Comparison of ENCODE assay signal across 25 mouse cellular contexts in genomic region chr10:59729261-59729660, GRCm38 (mm10). TPM values are rescaled to one million over a fixed set of nuclear protein-coding genes. Genes with fewer than 3 reads are reported as not detected.
DNase-seq lines count a peak whose midpoint lies in the region; ATAC-seq and TF ChIP-seq lines count a peak whose summit lies in the region.
"Had no signal": no experiment of that assay in that cellular context is flagged by ENCODE, and none has a peak within 500 bp of the region (broad histone marks: within the 10 kb centered on the region; RNA-seq: fewer than 3 reads in every experiment).

No protein-coding gene starts in this region.

- H3K27ac ChIP-seq in forebrain, embryonic 10.5 days: 0 out of 2 replicates have a peak overlapping the region, but pooled peaks have one; percentile 26
- H3K27ac ChIP-seq in forebrain, postnatal 0 days (ENCODE audit: low read depth, low read length): no peak overlapping the region
- peak overlapping the region; percentile 11 for H3K27ac ChIP-seq in layer of hippocampus, adult 2 months
- H3K27ac ChIP-seq: embryonic facial prominence, embryonic 10.5 days; embryonic facial prominence, embryonic 13.5 days; forebrain, embryonic 13.5 days; gastrocnemius, adult 2 months; heart, embryonic 13.5 days; hindbrain, embryonic 12.5 days; hindbrain, embryonic 15.5 days had no signal

- no peaks in the 10 kb centered on the region for H3K27me3 ChIP-seq in forebrain, embryonic 10.5 days (ENCODE audit: poor library complexity, severe bottlenecking)
- no peaks in the 10 kb centered on the region for H3K27me3 ChIP-seq in forebrain, postnatal 0 days (ENCODE audit: insufficient read depth, low read length)
- H3K27me3 ChIP-seq in myocyte (ENCODE audit: control insufficient read depth, insufficient read depth, insufficient read length): no peaks in the 10 kb centered on the region
- H3K27me3 ChIP-seq: CH12.LX; embryonic facial prominence, embryonic 13.5 days; forebrain, embryonic 13.5 days; heart, embryonic 13.5 days; hindbrain, embryonic 12.5 days; hindbrain, embryonic 15.5 days; Patski had no signal

- H3K9ac ChIP-seq in forebrain, postnatal 0 days: no peak overlapping the region
- H3K9ac ChIP-seq: embryonic facial prominence, embryonic 13.5 days; forebrain, embryonic 13.5 days; heart, embryonic 13.5 days; hindbrain, embryonic 12.5 days; hindbrain, embryonic 15.5 days had no signal

- H3K36me3 ChIP-seq in forebrain, embryonic 10.5 days (replicated peaks): peaks cover 24% of the 10 kb centered on the region
- H3K36me3 ChIP-seq in forebrain, postnatal 0 days (ENCODE audit: insufficient read depth): peaks cover 12% of the 10 kb centered on the region; the same call in 1 of the 2 replicates
- peaks cover 25% of the 10 kb centered on the region for H3K36me3 ChIP-seq in myocyte (ENCODE audit: control insufficient read depth, insufficient read depth)

- no peak for TF ChIP-seq CTCF in forebrain, postnatal 0 days (IDR thresholded peaks at IDR 0.05; ENCODE audit: low read depth)
- no peak for TF ChIP-seq CTCF in layer of hippocampus, adult 2 months (conservative IDR thresholded peaks at IDR 0.05)

- H3K4me3 ChIP-seq in forebrain, embryonic 10.5 days: no peak overlapping the region
- H3K4me3 ChIP-seq in forebrain, postnatal 0 days (ENCODE audit: low read depth, low read length): no peak overlapping the region
- H3K4me3 ChIP-seq in layer of hippocampus, adult 2 months: no peak overlapping the region
- H3K4me3 ChIP-seq in myocyte: no peak overlapping the region
- H3K4me3 ChIP-seq: embryonic facial prominence, embryonic 10.5 days; embryonic facial prominence, embryonic 13.5 days; erythroblast, embryonic 14.5 days; forebrain, embryonic 13.5 days; gastrocnemius, adult 2 months; heart, embryonic 13.5 days; hindbrain, embryonic 12.5 days; hindbrain, embryonic 15.5 days had no signal

- intact Hi-C loops in heart, postnatal 25 days (cut with DNase I): no loop called here

- H3K4me2 ChIP-seq in forebrain, postnatal 0 days (ENCODE audit: low read depth): no peak overlapping the region
- no peak overlapping the region for H3K4me2 ChIP-seq in myocyte (ENCODE audit: low read depth)
- H3K4me2 ChIP-seq: embryonic facial prominence, embryonic 13.5 days; forebrain, embryonic 13.5 days; heart, embryonic 13.5 days; hindbrain, embryonic 12.5 days; hindbrain, embryonic 15.5 days had no signal

- no peak overlapping the region for H3ac ChIP-seq in myocyte (ENCODE audit: control insufficient read depth, insufficient read length)

- ATAC-seq in forebrain, postnatal 0 days: no peak
- ATAC-seq: intestine, postnatal 0 days; Patski had no signal

- no peak for DNase-seq in forebrain, embryonic 10.5 days (ENCODE audit: extremely low spot score, low spot score)
- no peak for DNase-seq in forebrain, postnatal 0 days
- peak; percentile 16 for DNase-seq in heart, adult 8-10 months (ENCODE audit: low spot score)
- DNase-seq in heart, postnatal 25 days (ENCODE audit: low spot score): no peak
- DNase-seq in layer of hippocampus, adult 2 months (ENCODE audit: low spot score in 2 of 2): no peak
- no peak for DNase-seq in layer of hippocampus, adult 9-10 months (ENCODE audit: low spot score)
- DNase-seq: adrenal gland, postnatal 10 days; adrenal gland, postnatal 36 days; B cell, adult 2 months; embryo, embryonic 11 days; gastrocnemius, adult 2 months; gastrocnemius, postnatal 14 days; kidney, adult 2 months had no signal

- 93% methylated on average over 9 of the region's 9 CpGs for WGBS in forebrain, embryonic 10.5 days
- WGBS in forebrain, postnatal 0 days: 90% methylated on average over 9 of the region's 9 CpGs

- H3K79me2 ChIP-seq in myocyte (ENCODE audit: control insufficient read depth, insufficient read depth): peaks cover 30% of the 10 kb centered on the region

- no peaks in the 10 kb centered on the region for H3K9me3 ChIP-seq in forebrain, embryonic 10.5 days
- no peaks in the 10 kb centered on the region for H3K9me3 ChIP-seq in forebrain, postnatal 0 days (ENCODE audit: low read length)
- H3K9me3 ChIP-seq: embryonic facial prominence, embryonic 10.5 days; embryonic facial prominence, embryonic 13.5 days; forebrain, embryonic 13.5 days; G1E; heart, embryonic 13.5 days; hindbrain, embryonic 12.5 days; hindbrain, embryonic 15.5 days had no signal

- TF ChIP-seq POLR2A in myocyte (IDR thresholded peaks at IDR 0.05; ENCODE audit: insufficient read length, low read depth): no peak

- peaks cover 21% of the 10 kb centered on the region for H3K4me1 ChIP-seq in forebrain, embryonic 10.5 days
- no peaks in the 10 kb centered on the region for H3K4me1 ChIP-seq in forebrain, postnatal 0 days (ENCODE audit: insufficient read depth)
- H3K4me1 ChIP-seq: hindbrain, embryonic 15.5 days had no signal

TF ChIP-seq in myocyte, 11 proteins besides CTCF, POLR2A, EP300 and RAD21:
- TF ChIP-seq E2F4 (IDR thresholded peaks at IDR 0.05; ENCODE audit: insufficient read depth): no peak
- TF ChIP-seq MYOD1 (IDR thresholded peaks at IDR 0.05; ENCODE audit: control insufficient read depth in 1 of 3, insufficient read length in 2 of 3, low read depth in 2 of 3): peak in 1 of 3 experiments; percentile 22
- no peak for TF ChIP-seq MAX (IDR thresholded peaks at IDR 0.05; ENCODE audit: low read depth)
- TF ChIP-seq MYOG (IDR thresholded peaks at IDR 0.05; ENCODE audit: control insufficient read depth in 1 of 3, insufficient read depth in 1 of 3, insufficient read length in 2 of 3, low read depth in 2 of 3): peak in 2 of 3 experiments; percentile 10 to 38

RNA-seq across cellular contexts. Expression of gene Micu1, which starts 27.0 kb away (rescaled TPM):
- 54.1 and 58.0 TPM in 2 replicates for polyA plus RNA-seq in forebrain, embryonic 10.5 days (2016; fragmentation: Nextera tagmentation; extraction: Ambion mirVana)
- 69.6 and 69.7 TPM in 2 replicates for total RNA-seq in forebrain, postnatal 0 days (2014; rRNA removed)
- 61.6 and 72.0 TPM in 2 replicates for polyA plus RNA-seq in forebrain, postnatal 0 days (2015; fragmentation: Nextera tagmentation; extraction: Ambion mirVana)
- 10 to 100 TPM; 20.9 to 27.4 (median 22.2) TPM for total RNA-seq in heart, adult 8-10 months (2022)
- 10 to 100 TPM; 18.8 to 24.9 TPM for total RNA-seq in heart, postnatal 25 days (2021)
- total RNA-seq in layer of hippocampus, adult 2 months (2021): 10 to 100 TPM; 97.4 to 98.9 TPM
- polyA plus RNA-seq in myocyte (2012; fragmentation: generic; extraction: Trizol): 264 TPM
